Mouse (Mus musculus) E14TG2a.4 (cell line): ENCODE data around the gene Rps15.

ENCODE experiments used
- CTCF ChIP-seq: conservative IDR thresholded peaks from 2 replicates; pipeline ENCODE4 v1.5.1; 2014; ENCODE audit warnings: low read length
- NANOG ChIP-seq: IDR thresholded peaks from 2 replicates; pipeline ENCODE4 v1.6.1; 2014; ENCODE audit warnings: borderline replicate concordance, low read length, mixed read lengths

GRCm38 (mm10) chr10:80336263-80336662, 44.0 kb downstream of the Rps15 start:
- TF ChIP-seq CTCF, result no peak
- no peak for TF ChIP-seq NANOG
